Mouse (Mus musculus) adrenal gland, adult 2 months (tissue): ENCODE data around the gene Methig1. TPM values are rescaled to one million over a fixed set of nuclear protein-coding genes. Genes with fewer than 3 reads are reported as not detected.
"Not testable (repeated sequence)": the region's sequence is repeated elsewhere in the genome, so short reads cannot be mapped to it uniquely, and the experiment has no call there.

Experiments
- DNase-seq: peaks from one replicate; pipeline ENCODE4 v3.0.0; 2021
- polyA plus RNA-seq: library from polyadenylated mRNA; depleted of rRNA; stranded (reverse); fragments of >200 nt; gene quantifications from 2 replicates; pipeline ENCODE4 v1.2.3, GENCODE M21; 2012
- total RNA-seq, 2 experiments: library from RNA; stranded (reverse); gene quantifications; 2 replicates each; pipeline ENCODE4 v1.2.3; 2021

The Methig1 gene
- total and polyA plus RNA-seq, 3 experiments: 0.45 to 0.52 TPM; not detected in 1

- DNase-seq: peak; percentile 46
These were observed 15.1 kb upstream of the Methig1 start for GRCm38 (mm10) chr15:100337847-100338246.

GRCm38 (mm10) chr15:100341314-100341980, 11.5 kb upstream of the Methig1 start:
- DNase-seq: not testable (repeated sequence)

- DNase-seq: peak; percentile 46
These were observed 7.5 kb upstream of the Methig1 start for GRCm38 (mm10) chr15:100345484-100345883.

GRCm38 (mm10) chr15:100346761-100347160, 6.2 kb upstream of the Methig1 start:
- DNase-seq: no peak

GRCm38 (mm10) chr15:100349496-100349895, 3.5 kb upstream of the Methig1 start:
- no peak for DNase-seq

GRCm38 (mm10) chr15:100351501-100352060, 1.4 kb upstream of the Methig1 start:
- DNase-seq: no peak

GRCm38 (mm10) chr15:100353399-100353798, 450 bp downstream of the Methig1 start:
- not testable (repeated sequence) for DNase-seq

GRCm38 (mm10) chr15:100355876-100356275, 2.9 kb downstream of the Methig1 start:
- no peak for DNase-seq

GRCm38 (mm10) chr15:100364242-100364641, 11.3 kb downstream of the Methig1 start, which contains the start of gene Higd1c:
Gene Higd1c, plus strand, starts transcription at chr15:100364542.
- DNase-seq: no peak

GRCm38 (mm10) chr15:100365967-100366366, 13.0 kb downstream of the Methig1 start:
- DNase-seq: not testable (repeated sequence)

GRCm38 (mm10) chr15:100367119-100367518, 14.2 kb downstream of the Methig1 start:
- no peak for DNase-seq

GRCm38 (mm10) chr15:100375066-100375465, 22.1 kb downstream of the Methig1 start:
- peak; percentile 52 for DNase-seq

- DNase-seq: peak; percentile 32
These were observed 25.0 kb downstream of the Methig1 start for GRCm38 (mm10) chr15:100377847-100378505.

- DNase-seq: no peak
These were observed 26.7 kb downstream of the Methig1 start for GRCm38 (mm10) chr15:100379658-100380057.

GRCm38 (mm10) chr15:100380104-100380503, 27.2 kb downstream of the Methig1 start:
- no peak for DNase-seq

GRCm38 (mm10) chr15:100385705-100386104, 32.8 kb downstream of the Methig1 start:
- no peak for DNase-seq

GRCm38 (mm10) chr15:100387544-100388223, 34.7 kb downstream of the Methig1 start:
- DNase-seq: no peak

- no peak for DNase-seq
These were observed 35.4 kb downstream of the Methig1 start for GRCm38 (mm10) chr15:100388224-100388835.

- peak; percentile 58 for DNase-seq
These were observed 35.9 kb downstream of the Methig1 start for GRCm38 (mm10) chr15:100388886-100389285.

- DNase-seq: no peak
These were observed 38.1 kb downstream of the Methig1 start for GRCm38 (mm10) chr15:100391066-100391465.

GRCm38 (mm10) chr15:100391599-100391998, 38.6 kb downstream of the Methig1 start:
- no peak for DNase-seq

- DNase-seq: no peak
These were observed 40.1 kb downstream of the Methig1 start for GRCm38 (mm10) chr15:100393016-100393415.
